Mouse (Mus musculus): ENCODE data around the gene Dhx29.

The Dhx29 gene

GRCm38 (mm10) chr13:112927287-112928001, at the start of gene Dhx29, which contains the start of gene Mtrex:
Dhx29 (plus strand) TSS chr13:112927454.
Mtrex (minus strand) TSS chr13:112927398.
- H3K4me1 ChIP-seq (replicated peaks; ENCODE audit: low read depth, low read length) = peaks cover 41% of the 10 kb centered on the region
- H3K36me3 ChIP-seq (ENCODE audit: insufficient read depth, low read length) = peaks cover 45% of the 10 kb centered on the region
- H3K27me3 ChIP-seq (ENCODE audit: insufficient read depth, low read length) = no peaks in the 10 kb centered on the region
- H3K9me3 ChIP-seq (ENCODE audit: low read length) = no peaks in the 10 kb centered on the region
- TF ChIP-seq CTCF (conservative IDR thresholded peaks at IDR 0.05; ENCODE audit: low read length) (no peak), POU5F1 (IDR thresholded peaks at IDR 0.05; ENCODE audit: borderline replicate concordance, low read length) (no peak), NANOG (IDR thresholded peaks at IDR 0.05; ENCODE audit: borderline replicate concordance, low read length) (no peak)
- peak within 1 kb of the TSS; percentile 99 for H3K4me3 ChIP-seq (replicated peaks; ENCODE audit: low read length)

GRCm38 (mm10) chr13:112887234-112887633, 40.0 kb upstream of the Dhx29 start:
- no peak for TF ChIP-seq CTCF (conservative IDR thresholded peaks at IDR 0.05; ENCODE audit: low read length)
- TF ChIP-seq NANOG (IDR thresholded peaks at IDR 0.05; ENCODE audit: borderline replicate concordance, low read length) = no peak
- no peak for TF ChIP-seq POU5F1 (IDR thresholded peaks at IDR 0.05; ENCODE audit: borderline replicate concordance, low read length)

GRCm38 (mm10) chr13:112902176-112902575, 25.1 kb upstream of the Dhx29 start:
- TF ChIP-seq POU5F1 (IDR thresholded peaks at IDR 0.05; ENCODE audit: borderline replicate concordance, low read length) = no peak
- TF ChIP-seq NANOG (IDR thresholded peaks at IDR 0.05; ENCODE audit: borderline replicate concordance, low read length) = no peak
- TF ChIP-seq CTCF (conservative IDR thresholded peaks at IDR 0.05; ENCODE audit: low read length) = no peak
- no peak overlapping the region for H3K4me3 ChIP-seq (replicated peaks; ENCODE audit: low read length)
- H3K36me3 ChIP-seq (ENCODE audit: insufficient read depth, low read length) = peaks cover 93% of the 10 kb centered on the region
- no peaks in the 10 kb centered on the region for H3K4me1 ChIP-seq (replicated peaks; ENCODE audit: low read depth, low read length)
- H3K9me3 ChIP-seq (ENCODE audit: low read length) = no peaks in the 10 kb centered on the region
- no peaks in the 10 kb centered on the region for H3K27me3 ChIP-seq (ENCODE audit: insufficient read depth, low read length)

More at GRCm38 (mm10) chr13:112887234-112887633, 40.0 kb upstream of the Dhx29 start:
- Histone ChIP-seq H3K27me3 (ENCODE audit: insufficient read depth, low read length) (no peaks in the 10 kb centered on the region), H3K4me1 (replicated peaks; ENCODE audit: low read depth, low read length) (no peaks in the 10 kb centered on the region), H3K4me3 (replicated peaks; ENCODE audit: low read length) (no peak overlapping the region), H3K9me3 (ENCODE audit: low read length) (no peaks in the 10 kb centered on the region), H3K36me3 (ENCODE audit: insufficient read depth, low read length) (peaks cover 90% of the 10 kb centered on the region)

GRCm38 (mm10) chr13:112909663-112910062, 17.6 kb upstream of the Dhx29 start:
- no peaks in the 10 kb centered on the region for H3K4me1 ChIP-seq (replicated peaks; ENCODE audit: low read depth, low read length)

GRCm38 (mm10) chr13:112910434-112910833, 16.8 kb upstream of the Dhx29 start:
- no peak for TF ChIP-seq CTCF (conservative IDR thresholded peaks at IDR 0.05; ENCODE audit: low read length)
- TF ChIP-seq POU5F1 (IDR thresholded peaks at IDR 0.05; ENCODE audit: borderline replicate concordance, low read length) = no peak
- TF ChIP-seq NANOG (IDR thresholded peaks at IDR 0.05; ENCODE audit: borderline replicate concordance, low read length) = no peak
- Histone ChIP-seq H3K4me3 (replicated peaks; ENCODE audit: low read length) (no peak overlapping the region), H3K27me3 (ENCODE audit: insufficient read depth, low read length) (no peaks in the 10 kb centered on the region), H3K9me3 (ENCODE audit: low read length) (no peaks in the 10 kb centered on the region), H3K36me3 (ENCODE audit: insufficient read depth, low read length) (peaks cover 85% of the 10 kb centered on the region), H3K4me1 (replicated peaks; ENCODE audit: low read depth, low read length) (no peaks in the 10 kb centered on the region)

More at GRCm38 (mm10) chr13:112909663-112910062, 17.6 kb upstream of the Dhx29 start:
- no peak overlapping the region for H3K4me3 ChIP-seq (replicated peaks; ENCODE audit: low read length)
- peaks cover 87% of the 10 kb centered on the region for H3K36me3 ChIP-seq (ENCODE audit: insufficient read depth, low read length)
- H3K27me3 ChIP-seq (ENCODE audit: insufficient read depth, low read length) = no peaks in the 10 kb centered on the region
- H3K9me3 ChIP-seq (ENCODE audit: low read length) = no peaks in the 10 kb centered on the region
- TF ChIP-seq POU5F1 (IDR thresholded peaks at IDR 0.05; ENCODE audit: borderline replicate concordance, low read length) (no peak), NANOG (IDR thresholded peaks at IDR 0.05; ENCODE audit: borderline replicate concordance, low read length) (no peak), CTCF (conservative IDR thresholded peaks at IDR 0.05; ENCODE audit: low read length) (peak; percentile 77)

- Histone ChIP-seq H3K4me1 (replicated peaks; ENCODE audit: low read depth, low read length) (peaks cover 18% of the 10 kb centered on the region), H3K27me3 (ENCODE audit: insufficient read depth, low read length) (no peaks in the 10 kb centered on the region), H3K36me3 (ENCODE audit: insufficient read depth, low read length) (peaks cover 82% of the 10 kb centered on the region), H3K4me3 (replicated peaks; ENCODE audit: low read length) (no peak overlapping the region), H3K9me3 (ENCODE audit: low read length) (no peaks in the 10 kb centered on the region)
- no peak for TF ChIP-seq POU5F1 (IDR thresholded peaks at IDR 0.05; ENCODE audit: borderline replicate concordance, low read length)
Observed at GRCm38 (mm10) chr13:112919141-112919865, 8.0 kb upstream of the Dhx29 start.

- H3K36me3 ChIP-seq (ENCODE audit: insufficient read depth, low read length) = peaks cover 80% of the 10 kb centered on the region
- no peaks in the 10 kb centered on the region for H3K9me3 ChIP-seq (ENCODE audit: low read length)
- peaks cover 33% of the 10 kb centered on the region for H3K4me1 ChIP-seq (replicated peaks; ENCODE audit: low read depth, low read length)
- no peaks in the 10 kb centered on the region for H3K27me3 ChIP-seq (ENCODE audit: insufficient read depth, low read length)
- no peak overlapping the region for H3K4me3 ChIP-seq (replicated peaks; ENCODE audit: low read length)
- TF ChIP-seq NANOG (IDR thresholded peaks at IDR 0.05; ENCODE audit: borderline replicate concordance, low read length) (no peak), CTCF (conservative IDR thresholded peaks at IDR 0.05; ENCODE audit: low read length) (no peak), POU5F1 (IDR thresholded peaks at IDR 0.05; ENCODE audit: borderline replicate concordance, low read length) (no peak)
Observed at GRCm38 (mm10) chr13:112920906-112921305, 6.3 kb upstream of the Dhx29 start.

GRCm38 (mm10) chr13:112925266-112925665, 2.0 kb upstream of the Dhx29 start:
- peaks cover 45% of the 10 kb centered on the region for H3K36me3 ChIP-seq (ENCODE audit: insufficient read depth, low read length)

More at GRCm38 (mm10) chr13:112925266-112925665, 2.0 kb upstream of the Dhx29 start:
- H3K9me3 ChIP-seq (ENCODE audit: low read length) = no peaks in the 10 kb centered on the region
- TF ChIP-seq POU5F1 (IDR thresholded peaks at IDR 0.05; ENCODE audit: borderline replicate concordance, low read length) = no peak
- no peak for TF ChIP-seq CTCF (conservative IDR thresholded peaks at IDR 0.05; ENCODE audit: low read length)
- no peak for TF ChIP-seq NANOG (IDR thresholded peaks at IDR 0.05; ENCODE audit: borderline replicate concordance, low read length)
- H3K27me3 ChIP-seq (ENCODE audit: insufficient read depth, low read length) = no peaks in the 10 kb centered on the region
- peaks cover 45% of the 10 kb centered on the region for H3K4me1 ChIP-seq (replicated peaks; ENCODE audit: low read depth, low read length)
- peak overlapping the region; percentile 99 for H3K4me3 ChIP-seq (replicated peaks; ENCODE audit: low read length)
